Mouse (Mus musculus) forebrain, embryonic 15.5 days (tissue): ENCODE results near the gene Anapc16. TPM values are rescaled to one million over a fixed set of nuclear protein-coding genes. Genes with fewer than 3 reads are reported as not detected.

Experiments used
- ATAC-seq: fragments of 200-750 bp; cut with Nextera tagmentation; replicated peaks from 2 replicates; pipeline ENCODE4 v1.8.0; 2017; ENCODE audit warnings: mild to moderate bottlenecking, moderate TSS enrichment, moderate library complexity
- H3K27ac ChIP-seq: fragments of 300-500 bp; sonication (generic); replicated peaks from 2 replicates; pipeline ENCODE4 v1.5.1; 2015; ENCODE audit warnings: mild to moderate bottlenecking, inconsistent platforms
- H3K27me3 ChIP-seq: fragments of 300-500 bp; sonication (generic); 2 replicates; pipeline ENCODE4 v1.6.1; 2015; ENCODE audit warnings: inconsistent platforms
- H3K36me3 ChIP-seq: fragments of 300-500 bp; sonication (generic); 2 replicates; pipeline ENCODE4 v1.6.1; 2015; ENCODE audit warnings: mild to moderate bottlenecking, inconsistent platforms
- H3K4me1 ChIP-seq: fragments of 300-500 bp; sonication (generic); 2 replicates; pipeline ENCODE4 v1.6.1; 2015; ENCODE audit warnings: inconsistent platforms
- H3K4me2 ChIP-seq: fragments of 300-500 bp; sonication (generic); replicated peaks from 2 replicates; pipeline ENCODE4 v1.6.1; 2015; ENCODE audit warnings: mild to moderate bottlenecking, inconsistent platforms
- H3K4me3 ChIP-seq: fragments of 300-500 bp; sonication (generic); 2 replicates; pipeline ENCODE4 v1.5.1; 2015; ENCODE audit warnings: mild to moderate bottlenecking, inconsistent platforms
- H3K9ac ChIP-seq: fragments of 300-500 bp; sonication (generic); replicated peaks from 2 replicates; pipeline ENCODE4 v1.6.1; 2015; ENCODE audit warnings: mild to moderate bottlenecking, inconsistent platforms
- H3K9me3 ChIP-seq: fragments of 300-500 bp; sonication (generic); 2 replicates; pipeline ENCODE4 v1.6.1; 2016; ENCODE audit warnings: inconsistent platforms
- WGBS: fragments of 180-500 bp; shearing (Covaris S2); methylation state at CpG from one replicate; pipeline ENCODE4 v1.1.7; 2015; ENCODE audit warnings: mixed read lengths; 5-methylcytosine and 5-hydroxymethylcytosine counted together
- polyA plus RNA-seq: library from polyadenylated mRNA; unstranded; fragments of >200 nt; fragmentation: Nextera tagmentation; extraction: Ambion mirVana; gene quantifications from 2 replicates; pipeline ENCODE4 v1.2.1, GENCODE M21; 2015

Gene Anapc16
- polyA plus RNA-seq, 1 experiment from 2014 or later: 117 TPM

- Histone ChIP-seq H3K4me2 (no peak overlapping the region), H3K4me3 (no peak overlapping the region), H3K27ac (peak overlapping the region; percentile 56), H3K36me3 (no peaks in the 10 kb centered on the region), H3K9me3 (no peaks in the 10 kb centered on the region), H3K27me3 (no peaks in the 10 kb centered on the region), H3K9ac (no peak overlapping the region), H3K4me1 (peaks cover 25% of the 10 kb centered on the region)
- peak; percentile 67 for ATAC-seq
- 31% methylated on average over 11 of the region's 11 CpGs for WGBS
Measured at GRCm38 (mm10) chr10:59978873-59979743, 23.8 kb downstream of the Anapc16 start.

DNA sequence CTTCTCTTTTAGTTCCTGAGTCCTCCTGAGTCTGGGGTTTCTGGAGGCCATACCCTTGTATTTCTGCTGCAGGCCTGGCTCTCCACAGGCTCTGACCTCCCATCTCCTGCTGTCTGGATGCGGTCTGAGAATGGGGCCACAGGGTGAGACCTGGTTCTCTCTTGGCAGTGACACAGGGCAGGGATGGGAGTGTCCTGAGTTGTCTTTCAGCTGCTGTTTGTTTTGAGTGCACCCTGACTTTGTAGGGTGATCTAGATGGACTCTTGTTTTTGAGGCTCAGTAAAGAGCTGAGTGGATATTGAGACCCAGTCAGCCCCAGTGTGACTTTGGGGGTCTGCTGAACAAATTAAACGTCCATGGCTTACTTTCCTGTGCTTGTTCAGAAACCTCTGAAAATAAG is 24.5 kb downstream of the Anapc16 start:
- Histone ChIP-seq H3K27me3 (no peaks in the 10 kb centered on the region), H3K36me3 (no peaks in the 10 kb centered on the region), H3K9me3 (no peaks in the 10 kb centered on the region), H3K4me1 (peaks cover 29% of the 10 kb centered on the region), H3K4me2 (no peak overlapping the region), H3K9ac (no peak overlapping the region), H3K27ac (peak overlapping the region; percentile 56; the same call in 1 of the 2 replicates), H3K4me3 (no peak overlapping the region)
- WGBS: 54% methylated on average over 2 of the region's 2 CpGs
- ATAC-seq: no peak

DNA sequence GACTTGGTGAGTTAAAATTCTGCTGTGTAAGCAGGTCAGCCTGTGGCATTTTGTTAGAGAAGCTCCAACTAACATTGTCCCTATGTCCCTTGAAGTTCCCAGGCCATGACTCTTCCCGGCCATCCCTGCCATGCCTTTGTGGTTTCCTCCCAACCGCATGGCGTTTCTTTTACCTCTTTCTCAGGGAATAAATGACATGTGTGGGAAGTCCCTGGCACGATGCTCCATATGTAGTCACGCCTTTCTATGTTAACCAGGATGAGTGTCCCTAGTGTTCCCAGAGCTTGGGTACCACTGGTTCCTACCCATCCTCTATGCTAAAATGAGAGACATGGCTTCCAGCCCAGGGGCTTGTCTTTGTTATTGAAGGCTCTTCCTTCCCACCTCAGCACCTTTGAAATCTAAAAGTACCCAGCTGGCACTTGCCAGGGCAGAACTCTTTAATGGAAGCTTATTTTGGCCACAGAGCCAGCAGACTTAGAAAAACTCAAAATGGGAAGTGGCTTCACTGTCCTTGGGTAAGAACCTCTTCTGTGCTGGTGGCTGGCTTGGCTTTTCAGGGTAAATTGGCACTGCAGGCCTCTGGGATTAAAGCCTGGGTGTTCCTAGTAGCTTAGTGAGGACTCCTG is 25.1 kb downstream of the Anapc16 start:
- Histone ChIP-seq H3K9me3 (no peaks in the 10 kb centered on the region), H3K4me2 (no peak overlapping the region), H3K27me3 (no peaks in the 10 kb centered on the region), H3K4me3 (no peak overlapping the region), H3K36me3 (no peaks in the 10 kb centered on the region), H3K9ac (no peak overlapping the region), H3K4me1 (peaks cover 29% of the 10 kb centered on the region), H3K27ac (peak overlapping the region; percentile 56; the same call in 1 of the 2 replicates)
- WGBS: 86% methylated on average over 5 of the region's 5 CpGs
- no peak for ATAC-seq

- no peaks in the 10 kb centered on the region for H3K9me3 ChIP-seq
- no peaks in the 10 kb centered on the region for H3K27me3 ChIP-seq
- H3K27ac ChIP-seq: no peak overlapping the region
- no peak overlapping the region for H3K9ac ChIP-seq
- WGBS: 72% methylated on average over 2 of the region's 4 CpGs
- H3K4me3 ChIP-seq: no peak overlapping the region
- ATAC-seq: no peak
- H3K36me3 ChIP-seq: no peaks in the 10 kb centered on the region
- peaks cover 29% of the 10 kb centered on the region for H3K4me1 ChIP-seq
- H3K4me2 ChIP-seq: no peak overlapping the region
Measured at GRCm38 (mm10) chr10:59977141-59977540, 25.8 kb downstream of the Anapc16 start.

- Histone ChIP-seq H3K9me3 (no peaks in the 10 kb centered on the region), H3K4me2 (no peak overlapping the region), H3K4me1 (peaks cover 41% of the 10 kb centered on the region)
Measured at GRCm38 (mm10) chr10:59974786-59975185, 28.1 kb downstream of the Anapc16 start.

DNA sequence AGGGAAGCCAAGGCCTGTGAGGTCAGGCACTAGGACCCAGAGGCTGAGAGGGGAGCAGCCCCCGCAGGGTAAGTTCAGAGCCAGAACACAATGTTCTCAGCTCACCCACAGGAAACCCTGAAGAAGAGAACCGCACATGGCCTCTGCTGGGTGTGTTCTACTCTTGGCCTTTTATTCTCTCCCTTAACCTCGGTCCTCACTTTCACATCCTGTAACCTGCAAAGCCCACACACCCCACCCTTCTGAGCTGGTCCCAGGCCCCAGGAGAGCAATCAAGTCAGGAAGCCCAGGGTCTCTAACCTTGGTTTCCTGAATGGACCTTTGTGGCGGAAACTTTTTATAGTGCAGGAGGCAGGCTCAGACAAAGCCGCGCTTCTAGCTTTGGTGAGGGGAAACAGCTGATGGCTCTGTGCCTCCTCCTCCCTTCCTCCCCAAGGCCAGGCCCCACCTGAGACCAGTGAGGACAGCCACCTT is 28.7 kb downstream of the Anapc16 start:
- 0 out of 2 replicates have a peak, but pooled peaks have one; percentile 4 for ATAC-seq
- Histone ChIP-seq H3K36me3 (no peaks in the 10 kb centered on the region), H3K27me3 (no peaks in the 10 kb centered on the region), H3K9ac (no peak overlapping the region), H3K9me3 (no peaks in the 10 kb centered on the region), H3K4me1 (peaks cover 38% of the 10 kb centered on the region), H3K4me2 (no peak overlapping the region), H3K4me3 (no peak overlapping the region), H3K27ac (peak overlapping the region; percentile 24; the same call in 1 of the 2 replicates)
- WGBS: 17% methylated on average over 6 of the region's 6 CpGs

More at GRCm38 (mm10) chr10:59974786-59975185, 28.1 kb downstream of the Anapc16 start:
- no peaks in the 10 kb centered on the region for H3K27me3 ChIP-seq
- H3K4me3 ChIP-seq: no peak overlapping the region
- no peak for ATAC-seq
- peak overlapping the region; percentile 24; the same call in 1 of the 2 replicates for H3K27ac ChIP-seq
- H3K36me3 ChIP-seq: no peaks in the 10 kb centered on the region
- no peak overlapping the region for H3K9ac ChIP-seq
- WGBS: 76% methylated on average over 3 of the region's 3 CpGs

- Histone ChIP-seq H3K4me1 (peaks cover 30% of the 10 kb centered on the region), H3K4me2 (no peak overlapping the region), H3K9me3 (no peaks in the 10 kb centered on the region), H3K27ac (no peak overlapping the region), H3K9ac (no peak overlapping the region), H3K27me3 (no peaks in the 10 kb centered on the region), H3K36me3 (no peaks in the 10 kb centered on the region), H3K4me3 (no peak overlapping the region)
- 88% methylated on average over 4 of the region's 4 CpGs for WGBS
- ATAC-seq: no peak
Measured at GRCm38 (mm10) chr10:59973400-59973799, 29.5 kb downstream of the Anapc16 start.

DNA sequence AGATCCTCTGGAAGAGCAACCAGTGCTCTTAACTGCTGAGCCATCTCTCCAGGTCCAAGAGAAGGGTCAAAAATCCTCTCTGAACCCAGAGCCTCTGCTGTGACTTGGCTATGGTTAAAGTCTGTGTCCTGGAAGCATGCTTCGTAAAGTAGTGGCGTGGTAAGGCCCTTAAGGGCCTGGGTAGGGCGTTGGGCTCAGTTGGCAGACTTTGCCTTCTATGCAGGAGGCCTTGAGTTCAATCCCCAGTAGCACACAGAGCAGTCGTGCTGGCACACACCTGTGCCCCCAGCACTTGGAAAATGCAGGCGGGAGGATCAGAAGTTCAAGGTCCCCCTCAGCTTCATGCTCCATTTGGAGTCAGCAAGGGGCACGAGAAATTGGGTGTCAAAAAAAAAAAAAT is 29.9 kb downstream of the Anapc16 start:
- peaks cover 27% of the 10 kb centered on the region for H3K4me1 ChIP-seq
- no peak overlapping the region for H3K27ac ChIP-seq

GRCm38 (mm10) chr10:59972534-59972933 is 30.4 kb downstream of the Anapc16 start:
- Histone ChIP-seq H3K27me3 (no peaks in the 10 kb centered on the region), H3K4me1 (peaks cover 25% of the 10 kb centered on the region), H3K9ac (no peak overlapping the region), H3K9me3 (no peaks in the 10 kb centered on the region), H3K4me3 (no peak overlapping the region), H3K27ac (no peak overlapping the region), H3K36me3 (no peaks in the 10 kb centered on the region), H3K4me2 (no peak overlapping the region)
- 54% methylated on average over 2 of the region's 2 CpGs for WGBS
- ATAC-seq: no peak

More for the DNA sequence above, 29.9 kb downstream of the Anapc16 start:
- Histone ChIP-seq H3K4me3 (no peak overlapping the region), H3K4me2 (no peak overlapping the region), H3K36me3 (no peaks in the 10 kb centered on the region), H3K9me3 (no peaks in the 10 kb centered on the region), H3K9ac (no peak overlapping the region), H3K27me3 (no peaks in the 10 kb centered on the region)
- ATAC-seq: no peak
- WGBS: 80% methylated on average over 6 of the region's 6 CpGs

DNA sequence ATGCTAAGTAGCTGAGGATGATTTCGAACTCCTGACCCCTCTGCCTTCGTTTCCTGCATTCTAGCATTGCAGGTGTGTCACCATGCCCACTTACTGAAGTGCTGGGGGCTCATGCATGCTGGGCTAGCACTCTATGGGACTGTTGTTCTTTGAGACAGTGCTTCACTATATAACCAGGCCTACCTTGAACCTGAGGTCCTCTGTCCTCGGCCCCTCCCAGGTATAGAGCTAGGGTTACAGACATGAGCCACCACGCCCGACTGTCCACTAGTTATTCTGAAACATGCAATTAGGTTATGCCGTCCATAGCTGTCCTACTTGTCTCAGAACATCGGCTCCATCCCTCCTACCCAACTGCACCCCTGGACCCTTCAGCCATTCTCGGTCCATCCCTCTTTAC is 31.1 kb downstream of the Anapc16 start:
- H3K9ac ChIP-seq: no peak overlapping the region
- no peaks in the 10 kb centered on the region for H3K27me3 ChIP-seq
- H3K9me3 ChIP-seq: no peaks in the 10 kb centered on the region
- ATAC-seq: no peak
- 92% methylated on average over 8 of the region's 8 CpGs for WGBS
- H3K27ac ChIP-seq: no peak overlapping the region
- H3K36me3 ChIP-seq: no peaks in the 10 kb centered on the region
- no peak overlapping the region for H3K4me3 ChIP-seq
- peaks cover 25% of the 10 kb centered on the region for H3K4me1 ChIP-seq
- H3K4me2 ChIP-seq: no peak overlapping the region

- H3K27me3 ChIP-seq: no peaks in the 10 kb centered on the region
- no peaks in the 10 kb centered on the region for H3K36me3 ChIP-seq
- H3K4me3 ChIP-seq: peak overlapping the region; percentile 61
- peak overlapping the region; percentile 79 for H3K4me2 ChIP-seq
- 28% methylated on average over 6 of the region's 6 CpGs for whole genome bisulfite sequencing
- H3K27ac ChIP-seq: peak overlapping the region; percentile 93
- H3K9me3 ChIP-seq: no peaks in the 10 kb centered on the region
- peak overlapping the region; percentile 90 for H3K9ac ChIP-seq
- no peak for ATAC-seq
- H3K4me1 ChIP-seq: peaks cover 30% of the 10 kb centered on the region
Measured at GRCm38 (mm10) chr10:59970450-59971062, 32.4 kb downstream of the Anapc16 start.
